Mouse (Mus musculus) heart, postnatal 0 days (tissue): ENCODE results near the gene Grm4. TPM values are rescaled to one million over a fixed set of nuclear protein-coding genes. Genes with fewer than 3 reads are reported as not detected.

Experiments used
- ATAC-seq: fragments of 200-750 bp; cut with Nextera tagmentation; 2 replicates; pipeline ENCODE4 v1.8.0; 2017; ENCODE audit warnings: low read depth, moderate number of reproducible peaks, moderate library complexity; ENCODE audit not compliant: insufficient read depth
- DNase-seq: peaks from one replicate; pipeline ENCODE4 v3.0.0-alpha.2; 2016; ENCODE audit warnings: low spot score
- H3K27ac ChIP-seq: fragments of 300-500 bp; sonication (generic); 2 replicates; pipeline ENCODE4 v1.5.1; 2014; ENCODE audit warnings: low read depth, mild to moderate bottlenecking
- H3K27me3 ChIP-seq: fragments of 300-500 bp; sonication (generic); 2 replicates; pipeline ENCODE4 v1.6.1; 2014; ENCODE audit warnings: low read length, mixed read lengths; ENCODE audit not compliant: control insufficient read depth, insufficient read depth
- H3K36me3 ChIP-seq: fragments of 300-500 bp; sonication (generic); replicated peaks from 2 replicates; pipeline ENCODE4 v1.6.1; 2014; ENCODE audit warnings: low read length, mixed read lengths; ENCODE audit not compliant: control insufficient read depth, insufficient read depth
- H3K4me1 ChIP-seq: fragments of 300-500 bp; sonication (generic); 2 replicates; pipeline ENCODE4 v1.6.1; 2014; ENCODE audit warnings: antibody characterized with exemption; ENCODE audit not compliant: control insufficient read depth, insufficient read depth
- H3K4me2 ChIP-seq: fragments of 300-500 bp; sonication (generic); 2 replicates; pipeline ENCODE4 v1.6.1; 2014; ENCODE audit warnings: low read depth, mild to moderate bottlenecking, low read length, moderate library complexity
- H3K4me3 ChIP-seq: fragments of 300-500 bp; sonication (generic); 2 replicates; pipeline ENCODE4 v1.5.1; 2014; ENCODE audit warnings: low read depth, low read length
- H3K9ac ChIP-seq: fragments of 300-500 bp; sonication (generic); replicated peaks from 2 replicates; pipeline ENCODE4 v1.6.1; 2014; ENCODE audit warnings: low read depth, low read length, mixed read lengths
- H3K9me3 ChIP-seq: fragments of 300-500 bp; sonication (generic); replicated peaks from 2 replicates; pipeline ENCODE4 v1.6.1; 2016; ENCODE audit warnings: low read length; ENCODE audit not compliant: control insufficient read depth
- CTCF ChIP-seq: IDR thresholded peaks from 2 replicates; pipeline ENCODE4 v1.5.1; 2016; ENCODE audit warnings: antibody characterized with exemption, control low read depth, low read depth
- EP300 ChIP-seq: IDR thresholded peaks from 2 replicates; pipeline ENCODE4 v1.6.1; 2016; ENCODE audit warnings: antibody characterized with exemption, low read depth
- WGBS: fragments of 180-500 bp; shearing (Covaris S2); extraction: QIAGEN DNeasy Blood & Tissue Kit; methylation state at CpG from one replicate; pipeline ENCODE4 v1.1.7; 2014; 5-methylcytosine and 5-hydroxymethylcytosine counted together
- polyA plus RNA-seq: library from polyadenylated mRNA; unstranded; fragments of >200 nt; fragmentation: Nextera tagmentation; extraction: Ambion mirVana; gene quantifications from 2 replicates; pipeline ENCODE4 v1.2.1, GENCODE M21; 2015
- total RNA-seq: library from RNA; depleted of rRNA; stranded (reverse); fragments of >200 nt; gene quantifications from 2 replicates; pipeline ENCODE4 v1.2.3, GENCODE M21; 2014; ENCODE audit warnings: low replicate concordance

The Grm4 gene
- total and polyA plus RNA-seq, 2 experiments from 2014 or later = 0.03 TPM; not detected in 1

DNA sequence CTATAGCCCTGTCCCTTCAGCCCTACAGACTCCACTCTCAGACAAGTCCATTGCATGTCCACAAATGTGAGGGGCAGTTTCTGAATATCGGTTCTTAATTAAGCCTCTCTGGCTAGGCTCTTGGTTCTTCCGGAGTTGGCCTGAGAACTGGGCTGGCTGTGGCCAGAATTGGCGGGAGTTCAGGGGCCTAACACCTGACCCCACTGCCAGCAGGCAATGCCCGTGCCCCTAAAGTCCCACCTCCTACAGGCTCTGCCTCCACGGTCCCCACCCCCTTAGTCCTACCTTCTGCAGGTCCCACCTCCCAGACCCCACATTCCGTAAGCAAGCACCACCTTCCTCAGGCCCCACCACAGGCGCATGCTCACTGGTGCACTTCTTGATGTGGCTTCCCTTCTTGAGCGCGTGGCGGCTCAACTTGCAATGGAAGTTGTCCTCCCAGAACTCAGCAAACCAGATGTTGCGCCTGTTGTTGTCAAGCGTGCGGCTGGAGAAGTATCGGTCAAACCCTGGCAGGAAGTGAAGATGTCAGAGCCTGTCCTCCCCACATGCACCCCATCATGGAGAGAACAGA is 71.4 kb downstream of the Grm4 start:
- no peaks in the 10 kb centered on the region; the same call in 1 of the 2 replicates for H3K4me1 ChIP-seq
- 79% methylated on average over 14 of the region's 14 CpGs for WGBS
- no peak overlapping the region for H3K27ac ChIP-seq
- H3K9ac ChIP-seq = no peak overlapping the region
- ATAC-seq (no peak), DNase-seq (no peak)
- H3K27me3 ChIP-seq = peaks cover 8% of the 10 kb centered on the region; the same call in 1 of the 2 replicates
- TF ChIP-seq EP300 = no peak
- TF ChIP-seq CTCF = no peak
- no peaks in the 10 kb centered on the region for H3K36me3 ChIP-seq
- no peaks in the 10 kb centered on the region for H3K9me3 ChIP-seq
- no peak overlapping the region for H3K4me2 ChIP-seq
- H3K4me3 ChIP-seq = no peak overlapping the region

- Histone ChIP-seq H3K4me3 (no peak overlapping the region), H3K9me3 (no peaks in the 10 kb centered on the region), H3K27me3 (peaks cover 8% of the 10 kb centered on the region; the same call in 1 of the 2 replicates), H3K4me2 (no peak overlapping the region), H3K27ac (no peak overlapping the region), H3K36me3 (no peaks in the 10 kb centered on the region), H3K9ac (no peak overlapping the region), H3K4me1 (no peaks in the 10 kb centered on the region; the same call in 1 of the 2 replicates)
- WGBS = 56% methylated on average over 6 of the region's 6 CpGs
- no peak for TF ChIP-seq CTCF
- no peak for TF ChIP-seq EP300
- ATAC-seq (no peak), DNase-seq (no peak)
Measured at GRCm38 (mm10) chr17:27448749-27449148, 72.5 kb downstream of the Grm4 start.

DNA sequence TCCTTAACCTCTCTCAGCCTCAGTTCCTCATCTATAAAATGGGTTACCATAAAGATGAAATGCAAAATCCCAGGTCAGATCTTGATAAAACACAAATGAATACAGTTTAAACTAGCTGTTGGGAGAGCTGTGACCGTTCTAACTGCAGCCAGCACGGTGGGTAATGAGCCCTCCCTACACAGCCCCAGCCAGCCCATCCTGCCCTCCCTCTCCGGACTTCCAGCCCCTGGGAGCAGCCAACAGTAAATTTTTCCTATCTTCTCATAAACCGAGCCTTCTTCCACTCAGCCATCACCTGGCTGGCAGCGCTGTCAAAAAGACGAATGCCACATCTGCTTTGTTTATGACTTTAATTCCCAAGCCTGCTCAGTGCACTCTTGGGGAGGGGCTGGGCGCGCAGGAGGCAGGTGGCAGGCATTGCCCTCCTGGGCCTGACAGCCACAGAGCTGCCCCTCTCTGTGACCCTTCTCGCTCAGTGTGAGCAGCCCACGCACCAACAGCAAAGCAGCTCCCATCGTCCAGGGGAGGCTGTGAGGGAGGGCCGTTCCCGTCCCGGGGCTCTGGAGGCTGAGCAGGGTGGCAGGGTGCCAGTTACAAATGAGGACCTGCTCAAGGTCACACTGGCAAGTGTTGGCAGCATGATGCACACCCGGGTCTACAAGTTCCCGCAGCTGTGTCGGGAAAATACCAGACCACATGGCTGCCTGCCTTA is 75.7 kb downstream of the Grm4 start:
- H3K27ac ChIP-seq = no peak overlapping the region
- TF ChIP-seq CTCF (no peak), EP300 (no peak)
- no peaks in the 10 kb centered on the region for H3K9me3 ChIP-seq
- 31% methylated on average over 17 of the region's 17 CpGs for whole genome bisulfite sequencing
- no peak overlapping the region for H3K4me2 ChIP-seq
- no peaks in the 10 kb centered on the region; the same call in 1 of the 2 replicates for H3K4me1 ChIP-seq
- H3K36me3 ChIP-seq = no peaks in the 10 kb centered on the region
- peak; percentile 61 for DNase-seq
- no peak overlapping the region for H3K4me3 ChIP-seq
- H3K9ac ChIP-seq = no peak overlapping the region
- H3K27me3 ChIP-seq = peaks cover 4% of the 10 kb centered on the region; the same call in 1 of the 2 replicates
- ATAC-seq = peak; percentile 87

DNA sequence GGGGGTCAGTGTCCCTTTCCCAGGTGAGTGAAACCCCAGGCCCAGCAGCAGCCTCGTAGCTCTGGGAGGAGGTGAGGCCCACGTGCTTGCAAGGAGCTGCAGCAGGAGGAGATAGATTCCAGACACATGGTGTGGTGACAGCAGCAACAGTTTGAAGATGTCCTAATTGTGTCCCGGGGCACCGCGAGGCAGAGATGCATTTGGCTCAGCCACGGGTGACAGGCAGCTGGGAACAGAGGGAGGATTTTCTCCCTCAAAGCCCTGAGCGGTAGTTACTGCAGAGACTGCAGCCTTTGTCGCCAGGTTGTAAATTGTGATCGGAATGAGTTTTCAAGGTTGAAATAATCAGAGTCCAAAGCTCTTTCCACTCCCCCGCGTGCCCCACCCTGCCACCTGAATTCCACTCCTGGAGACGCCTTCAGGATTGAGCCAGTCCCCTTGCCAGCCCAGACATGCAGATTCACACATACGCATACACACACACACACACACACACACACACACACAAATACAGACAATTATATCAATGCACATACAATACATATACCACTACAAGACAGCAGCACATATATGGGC is 78.6 kb downstream of the Grm4 start:
- H3K4me1 ChIP-seq = no peaks in the 10 kb centered on the region; the same call in 1 of the 2 replicates
- no peak for ATAC-seq
- DNase-seq = no peak

GRCm38 (mm10) chr17:27441778-27442177 is 79.4 kb downstream of the Grm4 start:
- Histone ChIP-seq H3K9me3 (no peaks in the 10 kb centered on the region), H3K4me1 (no peaks in the 10 kb centered on the region; the same call in 1 of the 2 replicates), H3K9ac (no peak overlapping the region), H3K27ac (no peak overlapping the region), H3K36me3 (no peaks in the 10 kb centered on the region), H3K4me3 (no peak overlapping the region), H3K27me3 (peaks cover 4% of the 10 kb centered on the region; the same call in 1 of the 2 replicates), H3K4me2 (no peak overlapping the region)
- ATAC-seq (no peak), DNase-seq (no peak)
- WGBS = 34% methylated on average over 7 of the region's 7 CpGs
- no peak for TF ChIP-seq CTCF
- TF ChIP-seq EP300 = no peak

More for the DNA sequence above, 78.6 kb downstream of the Grm4 start:
- no peak overlapping the region for H3K9ac ChIP-seq
- no peaks in the 10 kb centered on the region for H3K36me3 ChIP-seq
- H3K4me2 ChIP-seq = no peak overlapping the region
- no peak overlapping the region for H3K27ac ChIP-seq
- WGBS = 42% methylated on average over 13 of the region's 13 CpGs
- no peaks in the 10 kb centered on the region for H3K9me3 ChIP-seq
- peaks cover 5% of the 10 kb centered on the region; the same call in 1 of the 2 replicates for H3K27me3 ChIP-seq
- TF ChIP-seq EP300 (no peak), CTCF (no peak)
- H3K4me3 ChIP-seq = no peak overlapping the region
